Mouse (Mus musculus): ENCODE measurements around the gene Btbd9. TPM values are rescaled to one million over a fixed set of nuclear protein-coding genes. Genes with fewer than 3 reads are reported as not detected.

The Btbd9 gene
- polyA plus RNA-seq, 2 experiments = 18.3 to 46.9 TPM

DNA sequence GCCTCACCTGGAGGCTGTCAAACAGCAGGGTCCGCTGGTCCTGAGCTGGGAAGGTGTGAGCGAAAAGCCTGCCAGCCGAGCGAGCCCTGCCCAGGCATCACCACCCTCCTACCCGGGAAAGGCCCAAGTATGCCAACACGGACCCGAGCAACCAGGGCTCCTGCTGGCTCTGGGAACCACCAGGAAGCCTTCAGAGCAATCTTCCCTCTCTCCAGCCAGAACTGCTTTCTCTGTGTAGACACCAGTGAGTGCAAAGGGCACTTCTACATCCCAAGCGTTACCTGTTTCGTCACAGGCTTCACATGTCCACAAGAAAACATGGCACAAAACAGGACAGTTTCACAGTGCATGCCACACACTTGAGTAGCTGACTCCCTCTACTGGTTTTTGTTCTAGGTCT lies 63.3 kb downstream of the Btbd9 start:
- H3K4me2 ChIP-seq (replicated peaks; ENCODE audit: low read depth, low read length, severe bottlenecking) = no peak overlapping the region
- H3K27ac ChIP-seq (replicated peaks; ENCODE audit: low read depth, low read length) = no peak overlapping the region
- no peak for TF ChIP-seq POLR2A (IDR thresholded peaks at IDR 0.05; ENCODE audit: borderline replicate concordance, extremely low read depth, insufficient read depth, insufficient read length)
- ATAC-seq (ENCODE audit: low FRiP score, low read depth) = no peak
- H3K9me3 ChIP-seq (ENCODE audit: control insufficient read depth, low read length) = no peaks in the 10 kb centered on the region
- H3K9ac ChIP-seq (ENCODE audit: low read depth, low read length, severe bottlenecking) = no peak overlapping the region
- H3K4me3 ChIP-seq (replicated peaks; ENCODE audit: low read length) = no peak overlapping the region
- H3K36me3 ChIP-seq (ENCODE audit: control insufficient read depth, insufficient read depth, low read length) = 0 out of 2 replicates have a peak, but pooled peaks cover 4% of the 10 kb centered on the region
- WGBS = 92% methylated on average over 9 of the region's 9 CpGs
- DNase-seq (ENCODE audit: low spot score) = no peak
- H3K27me3 ChIP-seq (ENCODE audit: control insufficient read depth, insufficient read depth, low read length) = no peaks in the 10 kb centered on the region
- H3K4me1 ChIP-seq (ENCODE audit: control insufficient read depth, insufficient read depth, low read length) = no peaks in the 10 kb centered on the region

DNA sequence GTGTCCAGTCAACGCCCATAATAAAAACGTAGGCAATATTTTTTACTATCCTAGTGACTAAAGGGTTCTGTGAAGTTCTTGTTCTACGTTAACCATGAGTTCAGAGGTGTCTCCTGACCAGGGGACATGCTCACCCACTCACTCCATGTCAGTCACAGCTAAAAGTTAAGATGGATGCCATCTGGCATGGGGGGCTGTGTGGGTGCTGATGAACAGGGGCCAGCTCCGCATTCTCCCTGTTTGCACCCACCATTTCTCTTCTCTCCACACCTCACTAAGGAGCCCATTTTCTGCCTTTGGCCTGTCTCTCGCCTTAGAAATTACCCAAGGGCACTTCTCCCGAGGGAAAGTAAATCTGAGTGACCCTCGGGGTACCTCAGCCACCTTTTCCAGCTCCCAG lies 63.8 kb downstream of the Btbd9 start:
- ATAC-seq (ENCODE audit: low FRiP score, low read depth) (no peak), DNase-seq (ENCODE audit: low spot score) (no peak)
- Histone ChIP-seq H3K36me3 (ENCODE audit: control insufficient read depth, insufficient read depth, low read length) (0 out of 2 replicates have a peak, but pooled peaks cover 4% of the 10 kb centered on the region), H3K27me3 (ENCODE audit: control insufficient read depth, insufficient read depth, low read length) (no peaks in the 10 kb centered on the region), H3K4me1 (ENCODE audit: control insufficient read depth, insufficient read depth, low read length) (no peaks in the 10 kb centered on the region), H3K27ac (replicated peaks; ENCODE audit: low read depth, low read length) (no peak overlapping the region), H3K4me2 (replicated peaks; ENCODE audit: low read depth, low read length, severe bottlenecking) (no peak overlapping the region), H3K4me3 (replicated peaks; ENCODE audit: low read length) (no peak overlapping the region), H3K9me3 (ENCODE audit: control insufficient read depth, low read length) (no peaks in the 10 kb centered on the region), H3K9ac (ENCODE audit: low read depth, low read length, severe bottlenecking) (no peak overlapping the region)
- 85% methylated on average over 7 of the region's 7 CpGs for WGBS
- no peak for TF ChIP-seq POLR2A (IDR thresholded peaks at IDR 0.05; ENCODE audit: borderline replicate concordance, extremely low read depth, insufficient read depth, insufficient read length)

- Histone ChIP-seq H3K9me3 (ENCODE audit: control insufficient read depth, low read length) (no peaks in the 10 kb centered on the region), H3K4me3 (replicated peaks; ENCODE audit: low read length) (no peak overlapping the region), H3K27ac (replicated peaks; ENCODE audit: low read depth, low read length) (no peak overlapping the region), H3K27me3 (ENCODE audit: control insufficient read depth, insufficient read depth, low read length) (no peaks in the 10 kb centered on the region), H3K4me1 (ENCODE audit: control insufficient read depth, insufficient read depth, low read length) (no peaks in the 10 kb centered on the region), H3K4me2 (replicated peaks; ENCODE audit: low read depth, low read length, severe bottlenecking) (no peak overlapping the region), H3K9ac (ENCODE audit: low read depth, low read length, severe bottlenecking) (no peak overlapping the region), H3K36me3 (ENCODE audit: control insufficient read depth, insufficient read depth, low read length) (0 out of 2 replicates have a peak, but pooled peaks cover 4% of the 10 kb centered on the region)
- TF ChIP-seq POLR2A (IDR thresholded peaks at IDR 0.05; ENCODE audit: borderline replicate concordance, extremely low read depth, insufficient read depth, insufficient read length) = no peak
- DNase-seq (ENCODE audit: low spot score) (no peak), ATAC-seq (ENCODE audit: low FRiP score, low read depth) (no peak)
- WGBS = 62% methylated on average over 3 of the region's 4 CpGs
These were observed 64.3 kb downstream of the Btbd9 start for GRCm38 (mm10) chr17:30512007-30512406.

DNA sequence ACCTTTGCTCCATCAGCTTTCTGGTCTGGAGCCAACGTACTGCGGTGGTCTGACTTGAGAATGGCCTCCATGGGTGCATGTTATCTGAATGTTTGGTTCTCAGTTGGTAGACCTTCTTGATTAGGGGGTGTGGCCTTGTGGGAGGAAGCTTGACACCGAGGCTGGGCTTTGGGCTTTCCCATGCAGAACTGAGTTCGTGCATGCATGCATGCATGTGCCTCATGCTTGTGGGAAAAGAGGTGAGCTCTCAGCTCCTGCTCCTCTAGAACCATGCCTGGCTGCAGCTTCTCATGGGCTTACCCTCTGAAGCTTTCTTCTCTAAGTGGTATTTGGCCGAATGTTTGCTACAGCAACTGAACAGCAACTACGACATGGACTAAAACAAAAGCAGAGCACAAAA lies 64.9 kb downstream of the Btbd9 start:
- no peaks in the 10 kb centered on the region for H3K9me3 ChIP-seq (ENCODE audit: control insufficient read depth, low read length)
- ATAC-seq (ENCODE audit: low FRiP score, low read depth) = no peak
- H3K36me3 ChIP-seq (ENCODE audit: control insufficient read depth, insufficient read depth, low read length) = 0 out of 2 replicates have a peak, but pooled peaks cover 4% of the 10 kb centered on the region
- no peaks in the 10 kb centered on the region for H3K4me1 ChIP-seq (ENCODE audit: control insufficient read depth, insufficient read depth, low read length)
- no peak overlapping the region for H3K4me2 ChIP-seq (replicated peaks; ENCODE audit: low read depth, low read length, severe bottlenecking)
- H3K4me3 ChIP-seq (replicated peaks; ENCODE audit: low read length) = no peak overlapping the region
- H3K27me3 ChIP-seq (ENCODE audit: control insufficient read depth, insufficient read depth, low read length) = no peaks in the 10 kb centered on the region
- no peak overlapping the region for H3K9ac ChIP-seq (ENCODE audit: low read depth, low read length, severe bottlenecking)
- no peak for TF ChIP-seq POLR2A (IDR thresholded peaks at IDR 0.05; ENCODE audit: borderline replicate concordance, extremely low read depth, insufficient read depth, insufficient read length)
- no peak for DNase-seq (ENCODE audit: low spot score)
- H3K27ac ChIP-seq (replicated peaks; ENCODE audit: low read depth, low read length) = no peak overlapping the region
- WGBS = 79% methylated on average over 6 of the region's 6 CpGs

GRCm38 (mm10) chr17:30510171-30510570 lies 66.1 kb downstream of the Btbd9 start:
- 70% methylated on average over 6 of the region's 6 CpGs for WGBS
- Histone ChIP-seq H3K27ac (replicated peaks; ENCODE audit: low read depth, low read length) (no peak overlapping the region), H3K9me3 (ENCODE audit: control insufficient read depth, low read length) (no peaks in the 10 kb centered on the region), H3K9ac (ENCODE audit: low read depth, low read length, severe bottlenecking) (no peak overlapping the region), H3K4me1 (ENCODE audit: control insufficient read depth, insufficient read depth, low read length) (no peaks in the 10 kb centered on the region), H3K4me2 (replicated peaks; ENCODE audit: low read depth, low read length, severe bottlenecking) (no peak overlapping the region), H3K27me3 (ENCODE audit: control insufficient read depth, insufficient read depth, low read length) (no peaks in the 10 kb centered on the region), H3K4me3 (replicated peaks; ENCODE audit: low read length) (no peak overlapping the region), H3K36me3 (ENCODE audit: control insufficient read depth, insufficient read depth, low read length) (no peaks in the 10 kb centered on the region)
- no peak for ATAC-seq (ENCODE audit: low FRiP score, low read depth)
- TF ChIP-seq POLR2A (IDR thresholded peaks at IDR 0.05; ENCODE audit: borderline replicate concordance, extremely low read depth, insufficient read depth, insufficient read length) = no peak
- no peak for DNase-seq (ENCODE audit: low spot score)

DNA sequence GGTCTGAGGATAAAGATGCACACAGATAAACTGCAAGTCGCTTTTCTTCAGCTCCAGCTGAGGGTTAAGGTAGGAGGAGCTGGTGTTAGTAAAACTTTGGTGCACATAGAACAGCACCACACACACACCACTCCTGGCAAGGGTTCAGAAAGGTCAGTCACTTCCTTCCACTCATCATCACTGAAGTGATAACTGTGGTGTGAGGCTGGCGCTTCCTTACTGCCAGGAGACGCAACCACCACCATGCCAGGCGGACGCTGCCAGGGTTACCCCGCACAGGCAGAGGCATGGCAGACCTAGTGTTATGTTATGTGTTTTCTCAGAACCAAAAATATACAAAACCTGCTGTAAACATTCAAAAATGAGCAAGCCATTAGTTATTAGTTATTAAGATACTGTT lies 66.6 kb downstream of the Btbd9 start:
- Histone ChIP-seq H3K4me3 (replicated peaks; ENCODE audit: low read length) (no peak overlapping the region), H3K36me3 (ENCODE audit: control insufficient read depth, insufficient read depth, low read length) (no peaks in the 10 kb centered on the region), H3K4me2 (replicated peaks; ENCODE audit: low read depth, low read length, severe bottlenecking) (no peak overlapping the region), H3K27me3 (ENCODE audit: control insufficient read depth, insufficient read depth, low read length) (no peaks in the 10 kb centered on the region), H3K4me1 (ENCODE audit: control insufficient read depth, insufficient read depth, low read length) (no peaks in the 10 kb centered on the region), H3K9me3 (ENCODE audit: control insufficient read depth, low read length) (no peaks in the 10 kb centered on the region), H3K27ac (replicated peaks; ENCODE audit: low read depth, low read length) (no peak overlapping the region), H3K9ac (ENCODE audit: low read depth, low read length, severe bottlenecking) (no peak overlapping the region)
- ATAC-seq (ENCODE audit: low FRiP score, low read depth) (no peak), DNase-seq (ENCODE audit: low spot score) (no peak)
- WGBS = 89% methylated on average over 6 of the region's 6 CpGs
- no peak for TF ChIP-seq POLR2A (IDR thresholded peaks at IDR 0.05; ENCODE audit: borderline replicate concordance, extremely low read depth, insufficient read depth, insufficient read length)

Measured in limb, embryonic 14.5 days (tissue).